8 mouse cellular contexts compared by ENCODE assay signal in genomic region chr8:44899575-44899991, GRCm38 (mm10). TPM values are rescaled to one million over a fixed set of nuclear protein-coding genes. Genes with fewer than 3 reads are reported as not detected.
A peak's percentile ranks its signal among the peaks of the same experiment; 100 is the strongest.
DNase-seq lines count a peak whose midpoint lies in the region; ATAC-seq and TF ChIP-seq lines count a peak whose summit lies in the region.
"Had no signal": no experiment of that assay in that cellular context is flagged by ENCODE, and none has a peak within 500 bp of the region (broad histone marks: within the 10 kb centered on the region; RNA-seq: fewer than 3 reads in every experiment).

No protein-coding gene starts in this region.

- ATAC-seq in forebrain, postnatal 0 days: peak; percentile 82
- 0 out of 2 replicates have a peak, but pooled peaks have one; percentile 21 for ATAC-seq in neural tube, embryonic 15.5 days (ENCODE audit: low FRiP score)

- 57% methylated on average over 12 of the region's 12 CpGs for WGBS in lung, adult 2 months
- WGBS in forebrain, postnatal 0 days: 40% methylated on average over 12 of the region's 12 CpGs
- WGBS in neural tube, embryonic 15.5 days: 31% methylated on average over 12 of the region's 12 CpGs

- TF ChIP-seq CTCF in lung, adult 2 months (IDR thresholded peaks at IDR 0.05; ENCODE audit: insufficient read depth, low read length): no peak
- no peak for TF ChIP-seq CTCF in forebrain, postnatal 0 days (IDR thresholded peaks at IDR 0.05; ENCODE audit: low read depth)

- no peaks in the 10 kb centered on the region for H3K9me3 ChIP-seq in forebrain, postnatal 0 days (ENCODE audit: low read length)
- H3K9me3 ChIP-seq in neural tube, embryonic 15.5 days (replicated peaks): no peaks in the 10 kb centered on the region
- H3K9me3 ChIP-seq: embryonic facial prominence, embryonic 12.5 days had no signal

- peak; percentile 30 for DNase-seq in lung, postnatal 10 days
- DNase-seq in lung, adult 2 months: no peak
- DNase-seq in forebrain, postnatal 0 days: peak; percentile 63
- DNase-seq in layer of hippocampus, postnatal 25 days (ENCODE audit: extremely low spot score in 1 of 2, low spot score in 1 of 2): peak; percentile 15 to 23
- DNase-seq in thymus, postnatal 14 days: no peak
- no peak for DNase-seq in liver

- H3K9ac ChIP-seq in forebrain, postnatal 0 days: no peak overlapping the region
- H3K9ac ChIP-seq in neural tube, embryonic 15.5 days (replicated peaks): no peak overlapping the region
- H3K9ac ChIP-seq: embryonic facial prominence, embryonic 12.5 days had no signal

- no peak overlapping the region; the same call in 1 of the 2 replicates for H3K27ac ChIP-seq in forebrain, postnatal 0 days (ENCODE audit: low read depth, low read length)
- no peak overlapping the region for H3K27ac ChIP-seq in neural tube, embryonic 15.5 days (replicated peaks)
- H3K27ac ChIP-seq: embryonic facial prominence, embryonic 12.5 days had no signal

- no peaks in the 10 kb centered on the region for H3K36me3 ChIP-seq in forebrain, postnatal 0 days (ENCODE audit: insufficient read depth)
- H3K36me3 ChIP-seq in neural tube, embryonic 15.5 days: no peaks in the 10 kb centered on the region
- H3K36me3 ChIP-seq: embryonic facial prominence, embryonic 12.5 days had no signal

- no peaks in the 10 kb centered on the region for H3K4me1 ChIP-seq in lung, adult 2 months (ENCODE audit: control insufficient read depth, insufficient read depth, low read length)
- no peaks in the 10 kb centered on the region for H3K4me1 ChIP-seq in forebrain, postnatal 0 days (ENCODE audit: insufficient read depth)
- H3K4me1 ChIP-seq in neural tube, embryonic 15.5 days: peaks cover 11% of the 10 kb centered on the region

- no peak overlapping the region for H3K4me3 ChIP-seq in lung, adult 2 months (replicated peaks; ENCODE audit: extremely low read depth, low read depth, low read length)
- no peak overlapping the region for H3K4me3 ChIP-seq in forebrain, postnatal 0 days (ENCODE audit: low read depth, low read length)
- H3K4me3 ChIP-seq in neural tube, embryonic 15.5 days (replicated peaks): no peak overlapping the region
- H3K4me3 ChIP-seq: embryonic facial prominence, embryonic 12.5 days had no signal

- H3K4me2 ChIP-seq in forebrain, postnatal 0 days (ENCODE audit: low read depth): peak overlapping the region; percentile 18; the same call in 1 of the 2 replicates
- peak overlapping the region; percentile 33 for H3K4me2 ChIP-seq in neural tube, embryonic 15.5 days
- H3K4me2 ChIP-seq: embryonic facial prominence, embryonic 12.5 days had no signal

- no peaks in the 10 kb centered on the region for H3K27me3 ChIP-seq in forebrain, postnatal 0 days (ENCODE audit: insufficient read depth, low read length)
- no peaks in the 10 kb centered on the region for H3K27me3 ChIP-seq in neural tube, embryonic 15.5 days (replicated peaks)
- H3K27me3 ChIP-seq: embryonic facial prominence, embryonic 12.5 days had no signal

- no peak for TF ChIP-seq POLR2A in lung, adult 2 months (IDR thresholded peaks at IDR 0.05; ENCODE audit: borderline replicate concordance, extremely low read depth, low read depth, low read length)

RNA-seq across cellular contexts. Expression of gene Fat1, which starts 35.7 kb away (rescaled TPM):
- 21.5 and 24.9 TPM in 2 replicates for polyA plus RNA-seq in lung, adult 2 months (2012; rRNA removed)
- 47.0 and 66.7 TPM in 2 replicates for total RNA-seq in forebrain, postnatal 0 days (2014; rRNA removed)
- 6.4 and 8.0 TPM in 2 replicates for polyA plus RNA-seq in forebrain, postnatal 0 days (2015; fragmentation: Nextera tagmentation; extraction: Ambion mirVana)
- total RNA-seq in layer of hippocampus, postnatal 25 days (2021): 10 to 100 TPM; 22.7 to 28.7 TPM
- polyA plus RNA-seq in neural tube, embryonic 15.5 days (2015; fragmentation: Nextera tagmentation; extraction: Ambion mirVana): 12.3 and 12.5 TPM in 2 replicates

Comparison
In these comparisons a context has a peak if more than half of its experiments do, and no peak if none do; other contexts are left out.
1. DNase-seq: peak in lung, postnatal 10 days (single experiment), forebrain, postnatal 0 days (single experiment) and layer of hippocampus, postnatal 25 days (2 of 2); none in lung, adult 2 months (single experiment), thymus, postnatal 14 days (single experiment) and liver (single experiment).